Mouse (Mus musculus) c-Kit-positive CD71-positive TER-119-positive erythroid progenitor cells, embryonic 14.5 days (primary cell): Measurements from ENCODE around the gene Pf4.
"Not testable (repeated sequence)": the region's sequence is repeated elsewhere in the genome, so short reads cannot be mapped to it uniquely, and the experiment has no call there.

Experiments used
- DNase-seq: peaks from one replicate; pipeline ENCODE4 v3.0.0-alpha.2; 2013; ENCODE audit warnings: low spot score

Pf4 gene

DNA sequence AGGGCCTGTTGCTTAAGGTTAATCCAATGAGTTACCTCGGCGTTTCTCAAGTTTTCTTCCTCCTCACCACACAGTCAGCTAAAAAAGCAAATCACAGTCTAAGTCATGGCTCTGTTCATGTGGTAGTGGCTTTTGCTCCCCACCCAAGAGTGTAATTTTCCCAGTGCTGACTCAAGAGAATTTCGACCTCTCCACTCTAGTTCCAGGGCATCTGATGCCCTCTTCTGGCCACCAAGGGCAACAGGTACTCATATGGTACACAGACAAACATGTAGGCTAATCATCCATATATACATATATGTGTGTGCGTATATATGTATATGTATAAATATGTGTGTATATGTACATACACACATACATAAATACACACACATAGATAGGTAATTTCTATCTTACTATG is 15.9 kb downstream of the Pf4 start:
- DNase-seq, result no peak

DNA sequence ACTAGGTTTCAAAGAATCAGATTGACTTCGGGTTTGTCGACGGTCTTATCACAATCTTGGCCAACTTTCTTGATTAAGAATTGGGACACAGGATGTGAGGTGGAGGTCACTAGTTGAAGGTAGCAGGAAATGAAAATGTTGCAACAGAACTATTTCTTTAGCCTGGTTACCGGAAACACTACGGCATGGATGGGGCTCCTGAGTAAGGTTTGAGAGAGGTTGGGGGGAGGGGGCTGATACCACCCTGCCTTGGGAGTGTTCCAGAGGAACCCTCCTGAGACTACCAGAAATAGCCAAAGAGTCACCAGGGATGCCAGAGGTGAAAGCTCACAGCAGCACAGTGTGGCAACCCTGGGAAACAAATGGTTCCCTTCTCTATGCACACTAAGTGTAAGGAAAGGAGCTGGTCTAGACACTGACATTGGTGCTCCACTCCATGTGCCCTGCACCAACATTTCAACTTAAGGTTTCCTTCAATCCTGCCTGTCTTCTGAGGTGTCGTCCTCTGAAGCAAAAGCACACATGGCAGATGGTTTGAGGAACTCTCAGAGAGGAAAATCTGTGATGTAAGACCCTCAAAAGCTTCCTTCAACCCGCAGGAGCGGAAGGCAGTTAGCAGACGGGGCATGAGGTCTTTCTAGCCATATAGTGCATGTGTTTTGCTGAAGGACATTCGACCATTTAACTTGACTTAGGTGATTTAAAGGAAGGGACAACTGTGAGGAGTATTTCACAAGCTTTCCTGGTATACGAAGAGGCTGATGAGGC is 17.3 kb downstream of the Pf4 start:
- DNase-seq, result no peak

DNA sequence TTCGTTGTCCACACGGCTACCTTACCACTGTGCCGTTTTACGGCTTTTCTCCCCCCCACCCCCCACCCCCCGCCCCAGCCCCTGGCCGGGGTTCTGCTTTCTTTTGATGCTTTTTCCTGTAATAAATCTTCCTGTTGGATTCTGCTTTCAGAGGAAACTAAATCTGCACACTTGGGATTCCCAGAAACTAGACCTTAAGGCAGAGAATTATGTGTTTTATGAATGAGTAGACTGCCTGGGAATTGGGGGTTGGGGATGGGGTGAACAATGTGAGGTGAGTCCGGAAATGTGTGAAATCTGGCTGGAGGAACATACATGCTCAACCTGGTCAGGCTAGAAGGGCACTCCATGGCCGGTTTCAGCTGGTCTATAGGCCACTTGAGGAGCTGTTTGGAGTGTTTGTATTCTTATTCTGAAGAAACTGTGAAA is 17.9 kb downstream of the Pf4 start:
- DNase-seq, result no peak

DNA sequence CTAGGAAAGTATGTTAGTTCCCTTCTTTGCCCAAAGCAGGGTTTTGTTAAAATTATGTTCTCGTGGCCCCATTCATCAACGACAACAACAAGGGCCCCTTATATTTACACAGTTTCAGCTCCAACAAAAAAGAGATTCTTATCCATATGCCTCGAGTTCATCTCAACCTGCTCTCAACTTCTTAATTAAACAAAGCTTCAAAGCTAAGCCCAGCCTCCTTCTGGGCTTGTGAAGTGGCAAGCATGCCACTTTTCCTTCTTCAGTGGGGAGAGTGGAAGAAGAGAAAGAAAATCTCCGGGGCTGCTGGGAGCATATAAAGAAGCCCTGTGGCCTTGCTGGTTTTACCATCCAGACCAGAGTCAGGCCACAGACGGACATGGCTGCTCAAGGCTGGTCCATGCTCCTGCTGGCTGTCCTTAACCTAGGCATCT is 22.0 kb downstream of the Pf4 start, which contains the start of gene Cxcl15:
Cxcl15 (plus strand) TSS at position 340 of the 431 bp plus-strand sequence.
- DNase-seq, result no peak

DNA sequence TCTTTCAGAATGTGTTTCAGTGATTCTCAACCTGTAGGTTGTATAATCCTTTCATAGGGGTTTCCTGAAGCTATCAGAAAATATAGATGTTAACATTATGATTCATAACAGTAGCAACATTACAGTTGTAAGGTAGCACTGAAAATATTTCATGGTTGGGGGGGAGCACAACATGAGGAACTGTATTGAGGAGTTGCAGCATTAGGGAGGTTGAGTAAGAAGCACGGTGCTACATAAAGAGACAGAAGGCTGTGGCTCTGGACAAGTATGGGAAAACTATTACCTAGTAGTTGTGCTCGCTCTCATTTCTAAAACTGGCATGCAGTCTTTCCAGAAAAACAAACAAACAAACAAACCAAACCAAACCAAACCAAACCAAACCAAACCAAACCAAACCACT is 23.2 kb downstream of the Pf4 start:
- not testable (repeated sequence) for DNase-seq

DNA sequence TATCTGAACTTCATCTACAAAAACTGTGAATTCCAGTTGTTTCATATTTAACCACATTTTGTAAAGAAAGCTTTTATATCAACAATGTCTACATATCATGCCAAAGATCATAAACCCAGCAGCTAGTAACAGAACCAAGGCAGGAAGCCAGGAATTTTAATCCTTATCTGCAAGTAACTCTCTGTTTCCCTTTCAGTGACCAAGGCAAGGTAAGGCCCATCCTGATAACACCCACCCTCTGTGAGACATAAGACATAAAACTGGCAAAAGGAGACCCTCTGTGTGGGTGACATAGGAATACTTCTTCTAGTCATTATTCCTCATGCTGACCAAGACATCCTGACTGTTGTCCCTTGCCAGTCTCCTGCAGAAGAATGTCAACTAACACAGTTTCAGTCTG is 32.3 kb downstream of the Pf4 start:
- no peak for DNase-seq

DNA sequence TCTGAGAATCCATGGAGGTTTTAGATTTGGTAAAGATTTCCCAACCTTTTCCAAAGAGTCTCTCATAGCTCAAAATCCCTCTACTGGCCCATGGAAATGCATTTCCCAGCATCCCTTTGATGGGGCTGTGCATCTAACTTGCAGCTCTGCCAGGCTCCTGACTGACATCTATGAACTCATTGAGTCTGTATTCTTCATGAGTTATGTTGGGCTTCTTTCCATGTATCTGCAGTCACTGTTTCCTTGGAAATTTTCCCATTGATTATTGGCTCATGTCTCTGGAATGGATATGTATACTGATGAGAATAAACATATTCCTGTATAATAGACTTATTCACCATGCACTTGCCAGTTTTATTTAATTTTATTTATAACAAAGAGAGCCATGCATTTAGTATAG is 33.8 kb downstream of the Pf4 start:
- no peak for DNase-seq

DNA sequence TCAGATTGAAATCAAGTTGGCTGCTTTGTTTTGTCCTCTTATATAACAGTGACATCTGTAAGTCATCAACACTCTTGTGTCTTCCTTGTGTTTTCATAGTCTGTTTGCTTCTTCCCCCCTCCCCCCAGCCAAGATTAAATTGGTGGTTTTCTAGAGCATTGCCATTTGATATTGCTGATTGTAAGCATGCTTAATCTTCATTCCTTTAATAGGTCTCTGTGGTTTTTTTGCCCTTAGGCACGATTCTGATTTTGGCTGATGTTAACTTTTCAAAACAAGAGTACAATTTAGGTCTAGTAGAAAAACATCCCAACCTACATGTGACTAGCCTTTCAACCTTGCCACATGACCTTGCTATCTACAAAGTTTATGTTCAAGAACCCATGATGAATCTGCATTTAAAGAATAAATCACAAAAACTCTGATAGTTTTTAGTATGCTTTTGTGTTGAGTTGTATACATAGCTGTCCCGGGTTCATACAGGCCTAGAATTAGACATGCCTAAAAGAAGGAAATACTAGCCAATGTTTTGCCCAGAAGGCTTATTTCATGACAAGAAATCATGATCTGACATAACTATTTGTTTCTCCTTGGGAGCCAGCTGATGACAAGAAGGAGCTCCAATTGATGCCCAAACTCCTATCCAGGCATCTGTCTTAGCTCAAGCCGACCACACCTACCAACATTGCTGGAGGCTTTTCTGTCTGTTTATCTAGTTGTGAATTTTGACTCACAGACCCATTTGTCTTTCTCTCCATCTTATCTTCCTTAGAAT is 35.1 kb downstream of the Pf4 start:
- DNase-seq, result no peak

DNA sequence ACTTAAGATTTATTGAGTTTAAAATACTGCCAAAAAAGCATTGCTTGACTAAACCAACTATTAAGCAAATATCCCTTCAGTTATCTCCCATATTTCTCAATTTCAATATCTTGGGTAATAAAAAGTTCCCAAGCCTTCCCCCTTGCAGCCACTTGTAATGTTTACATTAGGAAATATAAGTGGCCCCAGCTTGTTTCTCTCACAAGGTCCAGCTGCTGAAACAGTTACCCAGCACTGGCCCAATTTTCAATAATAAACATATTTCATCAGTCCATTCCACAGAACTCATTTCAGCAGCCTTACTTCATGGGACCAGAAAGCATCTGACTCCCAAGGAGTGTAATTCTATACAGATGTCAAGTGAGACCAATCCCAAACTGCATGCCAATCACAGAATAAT is 47.5 kb downstream of the Pf4 start:
- no peak for DNase-seq
